Mouse (Mus musculus) activated CD4-positive, CD25-positive, alpha-beta regulatory T cell, adult 9 weeks (primary cell): ENCODE results near the gene Spag6l. TPM values are rescaled to one million over a fixed set of nuclear protein-coding genes. Genes with fewer than 3 reads are reported as not detected.

Source experiments
- polyA plus RNA-seq: library from polyadenylated mRNA; unstranded; fragments of 100-300 nt; shearing (Covaris generic); gene quantifications from one replicate; pipeline ENCODE4 v1.2.1, GENCODE M21; 2017

The Spag6l gene
- polyA plus RNA-seq = not detected

GRCm38 (mm10) chr16:16828757-16829615, at the start of gene Spag6l:
Gene Spag6l, minus strand, starts transcription at chr16:16829456.

GRCm38 (mm10) chr16:16870617-16871331, 41.5 kb upstream of the Spag6l start, which contains the start of the genes Top3b and Vpreb1:
Gene Top3b, plus strand, starts transcription at chr16:16870736.
Gene Vpreb1, minus strand, starts transcription at chr16:16870843.

GRCm38 (mm10) chr16:16863978-16864377, 34.7 kb upstream of the Spag6l start, which contains the start of gene Igll1:
Gene Igll1, minus strand, starts transcription at chr16:16863985.

Other genes with a start within 250 kb of the Spag6l start
- gene Fgd4, start 228.9 kb downstream of the Spag6l start, polyA plus RNA-seq = 0.17 TPM
- gene Olfr19, start 153.1 kb downstream of the Spag6l start, polyA plus RNA-seq = not detected
- not detected for gene Igll1, start 34.5 kb upstream of the Spag6l start, polyA plus RNA-seq
- gene Top3b, start 41.3 kb upstream of the Spag6l start, polyA plus RNA-seq = 109 TPM
- gene Vpreb1, start 41.4 kb upstream of the Spag6l start, polyA plus RNA-seq = 3.9 TPM
- 31.0 TPM for gene Ppm1f, start 67.0 kb upstream of the Spag6l start, polyA plus RNA-seq
- gene Mapk1, start 153.9 kb upstream of the Spag6l start, polyA plus RNA-seq = 32.1 TPM
- gene Ypel1, start 240.2 kb upstream of the Spag6l start, polyA plus RNA-seq = 2.8 TPM